Mouse (Mus musculus): ENCODE measurements around the gene Ptpn21.
A peak's percentile ranks its signal among the peaks of the same experiment; 100 is the strongest.

Gene Ptpn21

DNA sequence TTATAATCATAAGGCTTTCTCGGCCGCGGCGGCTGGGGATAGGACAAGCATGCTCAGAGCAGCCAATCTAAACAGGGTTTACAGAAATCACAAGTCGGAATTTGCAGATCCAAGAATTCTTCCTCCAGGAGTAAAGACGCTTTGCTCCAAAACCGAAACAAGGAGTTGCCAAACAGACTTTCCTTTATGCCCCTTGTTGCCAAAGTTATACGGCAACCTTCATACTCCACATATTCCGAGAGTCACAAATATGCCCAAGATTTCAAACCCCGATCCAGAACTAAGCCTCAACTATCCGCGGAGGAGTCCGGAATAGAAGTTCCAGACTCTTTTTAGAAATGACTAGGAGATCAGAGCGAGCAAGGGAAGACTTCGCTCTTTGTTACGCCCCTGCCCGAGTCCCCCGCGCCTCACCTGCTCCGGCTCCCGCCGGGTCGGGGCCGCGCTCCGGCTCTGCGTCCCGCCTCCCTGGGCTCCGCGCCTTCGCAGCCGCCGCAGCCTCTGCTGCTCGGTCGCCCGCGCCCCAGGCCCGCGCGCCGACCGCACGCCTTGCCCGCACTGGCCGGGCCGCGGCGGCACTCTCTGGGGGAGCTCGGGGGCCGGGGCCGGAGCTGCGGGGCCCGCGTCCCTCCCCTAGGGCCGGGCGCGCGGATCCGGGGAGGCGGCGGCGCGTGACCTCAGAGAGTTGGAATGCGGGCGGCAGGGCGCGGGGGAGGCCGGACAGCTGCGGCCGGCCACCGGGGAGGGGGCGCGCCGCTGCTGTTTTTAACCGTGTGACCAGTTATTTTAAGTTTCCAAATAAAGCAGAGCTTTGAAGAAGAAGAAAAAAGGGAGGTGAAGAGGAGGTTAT is at the start of gene Ptpn21:
Gene Ptpn21 (minus strand): TSS at position 455 of the 850 bp plus-strand sequence.
- DNase-seq, result peak; percentile 54 to 63

DNA sequence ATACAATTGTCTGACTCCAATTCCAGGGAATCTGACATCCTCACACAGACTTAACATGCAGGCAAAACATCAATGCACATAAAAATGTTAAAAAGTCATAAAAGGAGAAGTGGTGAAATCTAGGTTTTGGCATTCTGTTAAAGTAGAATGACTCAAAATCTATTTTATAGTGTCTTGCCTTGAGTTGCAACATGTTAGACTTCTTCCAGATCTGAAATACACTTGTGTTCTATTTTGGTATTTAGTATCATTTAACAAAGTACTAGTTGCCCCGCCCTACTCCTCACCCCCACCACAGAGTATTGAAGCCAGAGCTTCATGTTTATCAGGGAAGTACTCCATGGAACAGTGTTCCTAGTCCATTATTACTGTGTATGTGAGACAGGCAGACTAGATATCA is 47.0 kb upstream of the Ptpn21 start:
- DNase-seq, result no peak

DNA sequence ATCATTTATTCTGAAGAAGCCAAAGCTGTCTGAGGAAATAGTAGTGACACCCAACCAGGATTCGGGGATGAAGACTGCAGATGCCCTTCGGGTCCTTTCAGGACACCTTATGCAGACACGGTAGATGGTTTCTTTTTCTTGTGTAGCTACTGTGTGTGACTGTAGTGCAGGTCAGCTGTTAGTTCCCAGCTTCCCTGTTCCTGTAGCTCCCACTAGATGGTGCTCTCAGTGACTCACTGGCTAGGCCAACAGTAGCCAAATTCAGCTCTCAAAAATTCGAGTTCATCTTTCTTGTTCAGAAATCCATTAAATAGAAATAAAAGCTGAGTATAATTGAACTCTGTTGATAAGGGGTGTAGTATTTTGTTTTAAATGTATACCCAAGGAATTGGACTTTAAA is 41.9 kb upstream of the Ptpn21 start:
- peak; percentile 15 to 31 for DNase-seq

DNA sequence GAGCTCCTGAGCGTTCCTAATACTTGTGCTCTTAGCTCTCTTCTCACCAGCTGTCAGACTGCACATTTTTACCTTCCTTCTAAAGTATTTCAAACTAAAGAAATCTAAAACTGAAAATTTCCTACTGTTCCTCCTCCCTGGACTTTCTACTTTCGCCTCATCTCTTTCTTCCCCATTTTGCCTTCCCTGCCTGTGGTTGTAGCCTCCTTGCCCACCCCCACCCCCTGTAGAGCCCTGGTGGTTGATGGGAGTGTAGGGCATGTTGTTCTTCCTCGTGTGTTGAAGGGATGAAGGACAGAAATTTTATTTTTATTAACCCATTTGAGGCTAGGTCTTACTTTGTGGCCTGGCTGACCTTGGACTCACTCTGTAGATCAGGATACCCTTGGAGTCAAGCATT is 40.3 kb upstream of the Ptpn21 start:
- no peak for DNase-seq

DNA sequence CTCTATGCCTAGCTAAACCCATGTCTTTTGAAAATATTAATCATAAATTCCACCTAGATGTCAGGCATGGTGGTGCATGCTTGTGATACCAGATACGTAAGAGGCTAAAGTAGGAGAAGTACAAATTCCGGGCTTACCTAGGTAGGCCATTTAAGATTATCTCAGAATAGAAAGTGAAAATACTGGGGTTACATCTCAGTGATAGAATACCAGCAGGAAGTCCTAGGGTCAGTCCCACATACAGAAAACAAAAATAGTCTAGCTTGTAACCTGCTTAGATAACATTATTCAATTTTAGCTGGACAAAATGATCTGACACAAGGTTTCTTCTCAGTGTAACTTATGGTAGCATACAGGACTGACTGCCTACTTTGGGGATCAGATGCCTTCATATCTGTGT is 29.0 kb upstream of the Ptpn21 start:
- no peak for DNase-seq

DNA sequence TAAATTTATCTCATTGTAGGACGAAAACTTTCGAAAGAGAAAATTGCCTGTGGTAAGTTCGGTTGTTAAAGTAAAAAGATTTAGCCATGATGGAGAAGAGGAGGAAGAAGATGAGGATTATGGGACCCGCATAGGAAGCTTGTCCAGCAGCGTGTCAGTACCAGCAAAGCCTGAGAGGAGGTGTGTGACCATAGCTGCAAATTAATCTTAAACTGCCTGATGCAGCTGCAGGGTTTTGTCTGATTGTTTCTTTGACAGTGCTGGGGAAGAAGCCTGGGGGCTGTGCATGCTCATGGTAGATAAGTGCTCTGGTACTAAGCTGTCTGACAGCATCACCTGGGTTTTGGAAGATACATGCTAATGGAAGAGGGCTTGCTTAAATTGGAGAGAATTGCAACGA is 22.5 kb upstream of the Ptpn21 start:
- no peak for DNase-seq

DNA sequence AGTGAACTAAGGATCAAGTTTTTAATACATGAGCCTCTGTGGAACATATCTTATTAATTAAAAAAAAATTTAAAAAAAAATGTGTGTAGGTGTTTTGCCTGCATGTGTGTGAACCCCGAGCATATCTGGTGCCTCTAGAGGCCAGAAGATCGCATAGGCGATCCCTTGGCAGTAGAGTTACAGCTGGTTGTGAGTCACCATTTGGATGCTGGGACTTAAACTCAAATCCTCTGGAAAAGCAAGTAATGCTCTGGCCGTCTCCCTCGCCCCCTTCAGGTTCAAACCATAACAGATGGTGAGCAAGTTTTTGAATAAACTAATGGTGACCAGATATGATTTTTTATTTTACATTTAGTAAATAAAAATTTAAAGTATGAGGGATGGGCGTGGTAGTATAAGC is 20.4 kb upstream of the Ptpn21 start:
- DNase-seq, result no peak

DNA sequence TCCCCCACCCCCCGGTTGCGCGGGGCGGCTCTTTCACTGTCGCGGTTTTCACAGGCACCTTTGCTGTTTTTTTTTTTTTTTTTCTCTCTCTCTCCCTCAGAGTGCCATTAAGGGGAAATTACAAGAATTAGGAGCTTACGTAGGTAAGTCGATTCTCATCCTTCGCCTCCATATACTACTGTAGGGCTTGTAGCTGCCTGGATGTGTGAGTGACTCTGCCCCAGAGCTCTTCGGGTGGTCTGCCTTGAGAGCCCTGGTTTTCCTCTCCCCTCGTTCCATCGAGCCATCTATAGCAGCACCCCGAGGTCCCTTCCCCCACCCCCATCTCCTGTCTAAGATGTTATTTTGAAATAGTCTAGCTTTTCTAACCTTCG is 10.2 kb upstream of the Ptpn21 start:
- DNase-seq, result no peak

DNA sequence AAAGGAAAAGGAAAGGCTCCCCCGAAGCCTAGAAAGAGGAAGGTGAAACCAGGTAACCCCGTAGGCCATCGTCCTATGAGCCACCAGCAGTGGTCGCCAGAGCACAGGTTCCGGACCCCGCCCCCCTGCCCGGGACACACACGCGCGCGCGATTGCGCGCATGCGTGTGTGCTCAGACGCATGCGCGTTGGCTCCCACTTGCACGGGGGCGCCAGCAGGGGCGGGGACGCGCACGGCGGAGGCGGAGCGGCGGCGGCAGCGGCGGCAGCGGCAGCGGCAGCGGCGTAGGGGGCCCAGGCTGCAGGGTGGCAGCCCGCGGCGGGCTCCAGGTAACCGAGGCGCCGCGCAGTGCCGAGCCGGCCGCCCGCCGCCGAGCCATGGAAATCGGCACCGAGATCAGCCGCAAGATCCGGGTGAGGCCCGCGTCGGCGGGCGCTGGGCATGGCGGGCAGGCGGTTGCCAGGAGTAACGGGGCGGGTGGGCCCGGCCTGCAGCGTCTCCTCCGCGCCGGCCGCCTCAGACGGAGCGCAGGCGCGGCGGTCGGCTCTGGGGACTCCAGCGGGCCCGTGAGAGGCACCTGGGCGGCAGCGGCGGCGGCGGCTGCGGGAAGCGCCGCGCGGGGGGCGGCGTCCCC is 9.7 kb upstream of the Ptpn21 start, which contains the start of gene Zc3h14:
Gene Zc3h14 (plus strand): TSS at position 219 of the 634 bp plus-strand sequence.
- peak; percentile 88 to 94 for DNase-seq

DNA sequence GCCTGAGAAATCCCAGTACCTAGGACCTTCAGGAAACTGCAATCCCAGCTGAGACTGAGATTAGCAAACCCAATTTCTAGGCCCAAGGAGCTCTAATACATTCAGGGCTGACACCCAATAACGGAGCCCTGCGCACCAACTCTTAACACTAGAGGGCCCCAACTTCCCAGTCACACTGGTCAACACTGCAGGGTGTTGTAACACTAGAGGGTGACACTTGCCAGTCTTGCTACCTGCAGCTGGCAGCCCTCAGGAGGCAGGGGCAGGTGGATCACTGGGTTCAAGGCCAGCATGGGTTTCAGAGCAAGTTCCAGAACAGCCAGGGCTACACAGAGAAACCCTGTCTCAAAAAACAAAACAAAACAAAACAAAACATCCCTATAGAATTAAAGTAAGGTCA is 8.9 kb upstream of the Ptpn21 start:
- peak in 1 of 2 experiments; percentile 32 for DNase-seq

DNA sequence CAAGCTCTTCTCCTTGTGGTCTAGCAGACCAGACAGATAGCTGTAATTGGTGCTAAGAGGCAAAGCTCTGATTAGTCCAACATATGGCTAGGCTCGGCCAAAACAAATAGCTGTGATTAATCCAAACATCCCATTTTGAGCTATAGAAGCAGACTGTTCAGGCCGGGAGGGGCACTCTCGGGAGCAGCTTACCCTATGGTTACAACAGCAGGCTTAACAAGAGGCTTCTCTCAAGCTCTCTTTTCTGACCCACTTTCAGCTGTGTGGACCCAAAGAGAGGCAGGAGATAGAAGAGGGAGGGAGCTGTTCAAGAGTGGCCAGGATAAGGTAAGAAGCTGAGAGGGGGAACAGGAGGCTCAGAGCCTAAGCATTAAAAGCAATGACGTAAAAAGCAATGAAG is 8.4 kb upstream of the Ptpn21 start:
- DNase-seq, result no peak

DNA sequence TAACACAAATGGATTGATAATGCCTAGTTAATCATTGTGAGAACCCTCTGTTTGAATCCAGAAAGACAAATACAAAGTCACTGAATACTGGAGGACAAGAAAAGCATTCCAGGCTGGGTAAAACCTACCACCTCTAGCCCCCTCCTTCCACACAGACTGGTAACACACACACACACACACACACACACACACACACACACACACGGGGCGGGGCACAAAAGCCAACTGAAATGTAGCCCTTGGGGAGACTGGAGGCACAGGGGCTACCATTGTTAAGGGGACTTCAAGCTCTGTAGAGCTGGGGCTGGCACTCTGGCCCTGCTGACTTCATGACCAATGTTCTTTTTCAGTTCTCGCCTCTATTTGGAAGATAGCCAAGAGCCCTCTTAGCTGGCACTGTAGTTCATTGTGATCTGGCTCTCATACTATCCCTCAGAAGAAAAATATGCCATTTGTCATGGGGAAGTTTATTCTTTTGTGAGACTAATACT is 3.9 kb upstream of the Ptpn21 start:
- no peak for DNase-seq

DNA sequence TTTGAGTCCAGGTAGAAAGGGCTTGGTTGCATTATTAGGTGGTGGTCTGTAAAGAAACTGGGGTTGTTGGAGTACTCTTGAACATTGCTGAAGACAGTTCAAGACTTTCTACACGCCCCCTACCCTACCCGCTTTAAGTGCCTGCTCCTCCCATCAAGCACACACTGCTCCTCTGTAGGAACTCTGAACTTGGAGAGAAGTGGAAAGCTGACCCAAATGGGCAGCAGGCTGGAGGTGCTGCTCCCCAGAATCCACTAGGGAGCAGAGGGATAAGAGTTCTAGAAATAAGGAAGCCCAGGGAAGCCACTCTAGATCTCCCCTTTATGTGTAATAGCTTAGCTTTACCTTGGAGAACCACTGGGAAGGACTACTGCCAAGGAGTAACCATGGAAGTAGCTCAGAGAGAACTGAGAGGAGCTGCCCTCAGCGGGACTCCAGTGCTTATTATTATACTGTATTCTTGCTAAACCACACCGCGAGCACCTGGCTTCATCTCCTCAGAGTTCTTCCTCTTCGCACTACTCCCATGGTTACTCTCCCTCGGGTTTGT is 671 bp upstream of the Ptpn21 start:
- DNase-seq, result no peak

DNA sequence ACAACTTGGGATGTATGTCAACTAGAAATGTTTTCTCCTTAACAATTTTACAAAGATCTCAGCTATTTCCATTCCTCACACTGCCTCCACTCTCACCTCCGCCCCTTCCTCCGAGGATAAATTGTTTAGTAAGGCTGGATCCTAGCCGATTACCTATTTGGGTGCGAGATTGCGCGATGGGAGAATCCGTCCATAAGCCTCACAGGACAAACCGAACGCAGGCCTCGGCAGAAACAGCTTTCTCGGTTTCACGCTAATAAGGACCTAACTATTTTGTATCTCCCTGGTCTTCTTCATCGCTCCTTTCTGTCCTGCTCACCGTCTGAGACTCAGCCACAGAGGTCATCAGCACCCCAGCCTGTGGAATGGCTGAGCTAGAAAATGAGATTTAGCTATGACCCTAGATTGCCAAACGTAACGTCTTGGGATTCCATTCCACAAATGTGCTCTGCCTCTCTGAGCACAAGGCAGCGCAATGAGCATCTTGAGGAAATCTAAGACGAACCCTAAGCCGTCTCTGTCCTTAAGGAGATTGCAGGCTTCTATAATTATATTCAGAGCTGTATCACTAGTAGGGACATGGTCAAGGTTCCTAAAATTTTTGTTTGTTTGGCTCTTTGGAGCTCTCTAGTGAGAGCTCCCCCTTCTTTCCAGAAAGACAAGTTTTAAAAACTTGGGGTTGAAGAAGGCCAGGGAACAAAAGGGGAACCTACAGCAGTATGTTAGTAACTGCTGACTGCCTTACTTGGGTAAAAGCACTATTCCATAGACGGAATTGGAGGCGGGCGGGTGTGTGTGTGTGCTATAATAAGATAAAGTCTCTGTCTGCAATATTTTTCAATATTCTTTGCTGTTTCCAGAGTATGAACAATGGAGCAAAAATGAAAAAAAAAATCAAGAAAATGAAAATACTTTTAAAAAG is 2.1 kb downstream of the Ptpn21 start:
- DNase-seq, result no peak

DNA sequence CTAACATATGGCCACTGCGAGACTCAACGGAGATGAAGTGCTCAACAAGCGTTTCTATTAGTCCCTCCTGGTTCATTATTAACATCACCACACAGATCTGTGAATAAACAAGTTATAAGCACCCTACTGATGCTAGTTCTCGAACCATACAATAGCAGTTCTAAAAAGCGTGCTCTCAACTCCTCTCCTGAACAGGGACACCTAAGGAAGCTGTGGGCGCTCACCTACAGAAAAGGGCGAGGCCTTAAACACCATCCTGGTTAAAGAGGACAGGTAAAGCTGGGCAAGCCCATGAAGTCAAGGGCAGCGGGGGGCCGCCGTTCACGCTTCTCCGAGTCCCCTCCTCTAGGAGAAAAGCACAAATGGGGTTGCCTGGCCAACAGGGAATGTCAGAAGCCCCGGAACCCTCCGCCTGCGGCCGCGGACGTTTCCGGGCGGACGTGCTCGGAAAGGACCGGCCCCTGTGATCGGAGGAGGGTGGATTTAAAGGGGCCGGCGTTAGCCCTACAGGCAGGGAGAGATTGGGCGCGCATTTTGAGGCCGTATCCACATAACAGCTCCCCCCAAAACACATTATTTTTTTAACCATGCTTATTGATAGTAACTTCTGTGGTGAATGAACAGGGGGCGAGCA is 2.8 kb downstream of the Ptpn21 start:
- peak; percentile 89 to 92 for DNase-seq

DNA sequence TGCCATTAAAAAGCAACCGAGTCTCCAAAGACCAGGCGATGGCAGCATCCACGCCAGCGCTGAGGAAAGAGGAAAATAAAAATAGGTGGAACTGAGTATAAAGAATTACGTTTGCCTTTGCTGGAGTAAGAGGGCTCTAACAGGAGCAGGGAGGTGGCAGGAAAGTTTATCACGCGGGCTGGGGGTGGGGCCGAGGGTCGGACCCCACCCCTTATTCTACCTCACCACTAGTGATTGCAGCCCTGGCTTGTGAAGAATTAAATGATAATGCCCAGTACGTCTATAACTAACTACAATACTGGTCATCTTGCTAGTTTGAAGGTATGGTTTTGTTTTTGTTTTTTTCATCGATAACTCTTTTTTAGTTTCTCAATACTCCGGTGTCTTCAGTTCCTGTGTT is 3.4 kb downstream of the Ptpn21 start:
- no peak for DNase-seq

DNA sequence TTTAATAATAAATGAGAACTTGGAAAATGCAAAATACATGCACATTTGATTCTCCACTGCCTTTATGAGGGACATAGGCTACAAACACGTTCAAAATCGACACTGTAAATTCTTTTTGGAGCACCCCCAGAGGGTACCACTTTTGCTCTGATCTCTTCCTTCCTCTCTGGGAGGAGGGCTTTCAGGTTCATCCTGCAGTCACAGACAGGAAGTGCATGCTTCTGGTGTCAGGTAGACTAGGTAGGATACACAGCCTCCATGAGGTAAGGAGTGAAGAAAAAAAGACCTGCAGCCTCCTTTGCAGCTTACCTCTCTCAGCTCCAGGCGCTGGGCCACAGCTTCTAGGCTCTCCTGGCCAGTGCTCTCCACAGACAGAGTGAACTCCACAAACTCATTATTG is 4.0 kb downstream of the Ptpn21 start:
- DNase-seq, result no peak

DNA sequence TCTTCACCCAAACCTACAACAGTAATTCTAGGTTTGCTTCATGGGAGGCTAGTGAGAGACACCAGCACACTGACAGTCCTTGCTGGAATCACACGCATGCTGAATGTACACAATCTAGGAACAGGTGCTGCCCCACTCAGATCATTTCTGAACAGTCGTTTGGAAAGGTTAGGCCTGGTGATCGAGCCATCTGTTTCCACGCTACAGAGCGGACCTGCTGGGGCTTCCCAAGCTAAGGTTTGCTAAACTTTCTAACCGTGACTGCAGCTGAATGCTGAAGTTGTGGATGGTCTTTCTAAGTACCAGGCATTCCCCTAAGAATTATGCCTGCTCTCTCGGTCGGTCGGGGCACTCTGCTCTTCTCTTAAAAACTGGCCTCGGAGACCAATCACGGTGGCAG is 6.5 kb downstream of the Ptpn21 start:
- DNase-seq, result peak; percentile 72 to 76

DNA sequence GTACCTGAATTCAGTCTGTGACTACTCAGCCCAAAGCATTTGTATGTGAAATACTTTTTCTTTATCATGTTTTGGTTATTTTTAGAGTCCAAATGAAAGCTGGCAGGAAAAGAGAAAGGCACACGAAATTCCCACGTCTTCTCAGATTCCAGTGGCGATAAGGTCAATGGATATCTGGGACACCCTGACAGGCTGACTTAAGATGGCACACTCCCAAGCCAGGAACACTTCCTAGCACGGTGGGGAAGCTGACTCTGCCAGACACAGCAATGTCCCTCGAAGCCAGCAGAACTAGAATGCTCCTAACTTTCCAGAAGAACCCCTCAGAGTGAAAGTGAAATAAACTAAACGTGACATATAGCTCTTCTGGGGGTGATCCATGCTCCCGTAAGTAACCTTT is 10.0 kb downstream of the Ptpn21 start:
- peak; percentile 39 to 45 for DNase-seq

DNA sequence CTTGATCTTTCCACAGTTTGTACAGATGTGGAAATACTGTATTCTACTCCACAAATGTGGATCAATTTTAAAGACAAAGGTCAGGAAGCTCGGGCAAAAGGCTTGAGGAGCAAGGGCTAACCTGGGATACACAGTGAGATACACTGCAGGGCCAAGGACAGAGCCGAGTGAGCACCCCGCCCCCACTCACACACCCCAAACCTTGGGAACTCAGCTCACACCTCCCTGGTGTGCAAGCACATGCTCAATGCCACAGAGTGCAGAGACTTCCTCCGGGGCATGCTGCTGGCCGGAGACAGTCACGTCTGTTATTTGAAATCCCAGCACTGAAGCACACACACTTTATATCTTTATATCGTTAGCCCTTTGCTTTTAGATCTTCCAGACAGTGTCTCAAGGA is 11.1 kb downstream of the Ptpn21 start:
- peak in 1 of 2 experiments; percentile 34 for DNase-seq

DNA sequence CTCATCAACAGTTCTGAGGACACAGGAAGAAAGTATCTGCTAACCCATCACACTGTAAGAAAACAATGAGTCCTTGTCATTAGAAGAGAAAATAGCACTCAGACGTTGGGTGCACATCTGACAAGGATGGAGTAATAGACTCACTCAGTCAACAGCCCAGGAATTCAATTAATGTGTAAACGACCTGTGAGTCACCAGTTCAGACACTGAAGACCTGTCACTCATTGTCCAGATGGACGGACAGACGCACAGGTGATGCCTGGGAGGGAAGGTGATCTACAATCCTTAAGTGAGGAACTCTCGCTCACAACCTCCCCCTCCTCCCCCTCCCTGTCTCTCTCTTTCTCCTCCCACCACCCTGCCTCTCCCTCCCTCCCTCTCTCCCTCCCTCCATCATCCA is 12.2 kb downstream of the Ptpn21 start:
- no peak for DNase-seq

DNA sequence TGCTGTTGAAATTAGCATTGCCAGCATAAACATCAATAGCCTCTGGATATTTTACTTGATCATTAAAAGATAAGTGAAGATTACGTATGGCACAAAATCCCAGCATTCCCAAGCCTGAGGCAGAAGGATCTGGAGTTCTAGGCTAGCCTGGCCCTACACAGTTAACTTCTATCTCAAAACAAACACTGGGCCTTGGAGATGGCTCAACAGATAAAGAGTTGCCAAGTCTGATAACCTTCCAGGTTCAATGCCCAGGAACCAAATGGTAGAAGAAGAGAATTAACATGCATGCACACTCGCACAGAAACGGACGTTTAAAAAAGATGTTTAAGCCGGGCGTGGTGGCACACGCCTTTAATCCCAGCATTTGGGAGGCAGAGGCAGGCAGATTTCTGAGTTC is 13.0 kb downstream of the Ptpn21 start:
- DNase-seq, result no peak

All from cerebellum, postnatal 36 days (tissue).